Mouse (Mus musculus) layer of hippocampus, adult 9-10 months (tissue): ENCODE data around the gene Ankrd45.
A peak's percentile ranks its signal among the peaks of the same experiment; 100 is the strongest.
"Not testable (repeated sequence)": the region's sequence is repeated elsewhere in the genome, so short reads cannot be mapped to it uniquely, and the experiment has no call there.

Experiments
- DNase-seq: peaks from one replicate; pipeline ENCODE4 v3.0.0; 2022; ENCODE audit warnings: low spot score

Ankrd45 gene

GRCm38 (mm10) chr1:161185431-161185830 is 42.9 kb downstream of the Ankrd45 start:
- no peak for DNase-seq

- DNase-seq = no peak
These were observed 47.9 kb downstream of the Ankrd45 start for GRCm38 (mm10) chr1:161190253-161190910.

GRCm38 (mm10) chr1:161195541-161196351 is 53.3 kb downstream of the Ankrd45 start:
- peak; percentile 83 for DNase-seq

- not testable (repeated sequence) for DNase-seq
These were observed 53.9 kb downstream of the Ankrd45 start for GRCm38 (mm10) chr1:161196364-161196763.

GRCm38 (mm10) chr1:161199856-161200255 is 57.4 kb downstream of the Ankrd45 start:
- DNase-seq = no peak

GRCm38 (mm10) chr1:161214465-161214864 is 72.0 kb downstream of the Ankrd45 start:
- no peak for DNase-seq

GRCm38 (mm10) chr1:161219816-161220215 is 77.3 kb downstream of the Ankrd45 start:
- no peak for DNase-seq
